Mouse (Mus musculus) erythroblast, embryonic 14.5 days (primary cell): ENCODE data around the gene Olfr15. TPM values are rescaled to one million over a fixed set of nuclear protein-coding genes. Genes with fewer than 3 reads are reported as not detected.
"Not testable (repeated sequence)": the region's sequence is repeated elsewhere in the genome, so short reads cannot be mapped to it uniquely, and the experiment has no call there.

ENCODE experiments used
- H3K27me3 ChIP-seq: 2 replicates; pipeline ENCODE4 v1.6.1; 2012; ENCODE audit warnings: inconsistent platforms; ENCODE audit not compliant: control insufficient read depth
- H3K36me3 ChIP-seq: 2 replicates; pipeline ENCODE4 v1.6.1; 2012; ENCODE audit warnings: mild to moderate bottlenecking, inconsistent platforms; ENCODE audit not compliant: control insufficient read depth
- H3K4me1 ChIP-seq: 2 replicates; pipeline ENCODE4 v1.6.1; 2012; ENCODE audit warnings: inconsistent platforms; ENCODE audit not compliant: control insufficient read depth
- H3K4me3 ChIP-seq: replicated peaks from 2 replicates; pipeline ENCODE3; 2012; ENCODE audit warnings: moderate library complexity, mild to moderate bottlenecking, inconsistent platforms
- H3K9me3 ChIP-seq: 2 replicates; pipeline ENCODE4 v1.6.1; 2012; ENCODE audit warnings: low read length, inconsistent platforms, mixed read lengths; ENCODE audit not compliant: control insufficient read depth
- GATA1 ChIP-seq: IDR thresholded peaks from 2 replicates; pipeline ENCODE4 v1.6.1; 2012; ENCODE audit warnings: low read length, inconsistent platforms, mixed read lengths
- TAL1 ChIP-seq: IDR thresholded peaks from 3 replicates; pipeline ENCODE4 v1.6.1; 2012; ENCODE audit warnings: low read length, inconsistent platforms, mixed read lengths
- polyA plus RNA-seq: library from polyadenylated mRNA; stranded (reverse); fragments of >175 nt; gene quantifications from 2 replicates; pipeline ENCODE4 v1.2.3, GENCODE M21; 2012

Olfr15 gene
- not detected in 2 replicates for polyA plus RNA-seq

GRCm38 (mm10) chr16:3830588-3831109 lies at the start of gene Olfr15:
Gene Olfr15, plus strand, starts transcription at chr16:3830878.
- H3K27me3 ChIP-seq, result no peaks in the 10 kb centered on the region
- no peak for TF ChIP-seq TAL1
- TF ChIP-seq GATA1, result no peak
- H3K36me3 ChIP-seq, result no peaks in the 10 kb centered on the region
- no peak within 1 kb of the TSS for H3K4me3 ChIP-seq
- H3K9me3 ChIP-seq, result no peaks in the 10 kb centered on the region
- no peaks in the 10 kb centered on the region for H3K4me1 ChIP-seq

GRCm38 (mm10) chr16:3781237-3781636 lies 49.4 kb upstream of the Olfr15 start:
- H3K4me3 ChIP-seq, result no peak overlapping the region
- H3K36me3 ChIP-seq, result no peaks in the 10 kb centered on the region
- TF ChIP-seq GATA1, result no peak
- no peak for TF ChIP-seq TAL1

GRCm38 (mm10) chr16:3788394-3788793 lies 42.3 kb upstream of the Olfr15 start:
- Histone ChIP-seq H3K36me3 (no peaks in the 10 kb centered on the region), H3K9me3 (no peaks in the 10 kb centered on the region), H3K4me1 (no peaks in the 10 kb centered on the region), H3K27me3 (no peaks in the 10 kb centered on the region), H3K4me3 (no peak overlapping the region)
- TF ChIP-seq GATA1 (no peak), TAL1 (no peak)

More at GRCm38 (mm10) chr16:3781237-3781636, 49.4 kb upstream of the Olfr15 start:
- no peaks in the 10 kb centered on the region for H3K9me3 ChIP-seq
- H3K27me3 ChIP-seq, result no peaks in the 10 kb centered on the region
- H3K4me1 ChIP-seq, result no peaks in the 10 kb centered on the region

- peaks cover 7% of the 10 kb centered on the region; the same call in 1 of the 2 replicates for H3K9me3 ChIP-seq
- H3K4me3 ChIP-seq, result no peak overlapping the region
- H3K36me3 ChIP-seq, result no peaks in the 10 kb centered on the region
- no peak for TF ChIP-seq TAL1
- no peak for TF ChIP-seq GATA1
- H3K27me3 ChIP-seq, result no peaks in the 10 kb centered on the region
- no peaks in the 10 kb centered on the region for H3K4me1 ChIP-seq
These were observed 22.5 kb upstream of the Olfr15 start for GRCm38 (mm10) chr16:3808176-3808575.

GRCm38 (mm10) chr16:3814667-3815066 lies 16.0 kb upstream of the Olfr15 start:
- not testable (repeated sequence) for H3K9me3 ChIP-seq, H3K4me3 ChIP-seq, H3K36me3 ChIP-seq, H3K4me1 ChIP-seq, H3K27me3 ChIP-seq

- Histone ChIP-seq H3K36me3 (no peaks in the 10 kb centered on the region), H3K4me3 (no peak overlapping the region)
- TF ChIP-seq GATA1, result no peak
- TF ChIP-seq TAL1, result no peak
These were observed 10.5 kb upstream of the Olfr15 start for GRCm38 (mm10) chr16:3820202-3820601.

GRCm38 (mm10) chr16:3828021-3828420 lies 2.7 kb upstream of the Olfr15 start:
- H3K27me3 ChIP-seq, result no peaks in the 10 kb centered on the region

More at GRCm38 (mm10) chr16:3820202-3820601, 10.5 kb upstream of the Olfr15 start:
- Histone ChIP-seq H3K4me1 (no peaks in the 10 kb centered on the region), H3K27me3 (no peaks in the 10 kb centered on the region), H3K9me3 (no peaks in the 10 kb centered on the region)

GRCm38 (mm10) chr16:3829727-3830126 lies 951 bp upstream of the Olfr15 start:
- H3K4me3 ChIP-seq, result no peak overlapping the region
- H3K9me3 ChIP-seq, result no peaks in the 10 kb centered on the region
- H3K27me3 ChIP-seq, result no peaks in the 10 kb centered on the region
- no peaks in the 10 kb centered on the region for H3K4me1 ChIP-seq
- TF ChIP-seq GATA1 (no peak), TAL1 (no peak)
- H3K36me3 ChIP-seq, result no peaks in the 10 kb centered on the region

More at GRCm38 (mm10) chr16:3828021-3828420, 2.7 kb upstream of the Olfr15 start:
- Histone ChIP-seq H3K4me3 (no peak overlapping the region), H3K36me3 (no peaks in the 10 kb centered on the region), H3K4me1 (no peaks in the 10 kb centered on the region), H3K9me3 (no peaks in the 10 kb centered on the region)
- no peak for TF ChIP-seq GATA1
- TF ChIP-seq TAL1, result no peak

GRCm38 (mm10) chr16:3835461-3835860 lies 4.8 kb downstream of the Olfr15 start:
- Histone ChIP-seq H3K9me3 (no peaks in the 10 kb centered on the region), H3K27me3 (no peaks in the 10 kb centered on the region), H3K4me1 (no peaks in the 10 kb centered on the region), H3K36me3 (no peaks in the 10 kb centered on the region), H3K4me3 (no peak overlapping the region)
- TF ChIP-seq TAL1, result no peak
